Mouse (Mus musculus): ENCODE measurements around the gene Hpcal1. TPM values are rescaled to one million over a fixed set of nuclear protein-coding genes. Genes with fewer than 3 reads are reported as not detected.

The Hpcal1 gene
- polyA plus RNA-seq, 1 experiment, result 36.1 TPM

DNA sequence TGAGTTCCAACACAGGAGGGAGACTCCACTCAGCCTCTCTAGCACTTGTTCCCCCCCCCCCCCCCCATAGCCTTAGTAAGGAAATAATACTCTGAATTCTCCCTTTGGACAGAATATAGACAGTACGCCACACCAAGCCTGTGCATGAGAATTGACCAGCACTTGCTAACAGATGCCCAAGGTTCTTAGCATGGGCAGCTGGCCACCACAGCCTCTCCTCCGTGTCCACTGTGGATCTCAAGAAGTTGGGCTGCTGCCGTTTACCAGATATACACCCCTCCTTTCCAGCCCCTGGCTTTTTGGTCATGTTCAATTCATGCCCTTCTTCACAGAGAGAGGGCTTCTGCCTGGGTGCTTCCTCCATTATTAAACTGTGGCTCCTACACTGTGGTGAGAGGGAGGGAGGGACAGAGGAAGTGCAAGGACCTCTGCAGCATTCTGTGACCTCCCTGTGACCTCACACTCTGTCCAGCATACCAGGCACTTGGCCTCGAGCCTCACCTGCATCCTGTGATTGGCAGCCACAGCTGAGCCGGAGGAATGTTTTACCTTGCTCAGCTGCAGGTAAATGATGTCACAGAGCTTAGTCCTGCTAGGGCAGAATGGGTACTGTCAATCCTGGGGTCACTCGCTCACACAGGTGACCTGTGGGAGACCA lies 21.2 kb downstream of the Hpcal1 start:
- TF ChIP-seq POLR2A (IDR thresholded peaks at IDR 0.05; ENCODE audit: borderline replicate concordance, control insufficient read depth, low read depth, low read length) (no peak), CTCF (IDR thresholded peaks at IDR 0.05; ENCODE audit: control insufficient read depth, insufficient read depth, low read length) (no peak)
- peaks cover 25% of the 10 kb centered on the region for H3K4me1 ChIP-seq (ENCODE audit: control insufficient read depth, insufficient read depth, low read length)
- H3K27ac ChIP-seq (ENCODE audit: control insufficient read depth, insufficient read depth, low read depth, low read length, poor library complexity), result peak overlapping the region; percentile 46
- H3K4me3 ChIP-seq (replicated peaks; ENCODE audit: control insufficient read depth, low read depth, low read length), result no peak overlapping the region
- 47% methylated on average over 6 of the region's 6 CpGs for WGBS

DNA sequence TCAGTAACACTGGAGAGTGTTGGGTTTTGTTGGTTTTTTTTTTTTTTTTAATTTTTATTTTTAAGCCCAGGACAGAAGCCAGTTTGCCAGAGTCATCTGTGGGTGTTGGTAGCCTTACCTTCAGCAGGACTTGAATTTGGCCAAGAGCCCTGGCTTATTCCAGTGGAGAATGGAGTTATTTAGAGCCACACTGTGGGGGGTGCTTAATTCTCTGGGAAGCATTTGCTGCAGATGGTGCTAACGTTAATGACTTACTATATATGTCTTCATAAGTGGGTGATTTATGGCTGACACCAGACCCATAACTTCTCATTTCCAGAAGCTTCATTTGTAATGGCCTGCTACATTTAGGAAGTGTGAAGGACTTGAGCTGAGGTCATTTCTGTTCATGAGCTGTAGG lies 21.9 kb downstream of the Hpcal1 start:
- TF ChIP-seq CTCF (IDR thresholded peaks at IDR 0.05; ENCODE audit: control insufficient read depth, insufficient read depth, low read length), result no peak
- TF ChIP-seq POLR2A (IDR thresholded peaks at IDR 0.05; ENCODE audit: borderline replicate concordance, control insufficient read depth, low read depth, low read length), result no peak
- H3K27ac ChIP-seq (ENCODE audit: control insufficient read depth, insufficient read depth, low read depth, low read length, poor library complexity), result no peak overlapping the region
- H3K4me1 ChIP-seq (ENCODE audit: control insufficient read depth, insufficient read depth, low read length), result peaks cover 28% of the 10 kb centered on the region
- WGBS, result 13% methylated on average over 1 of the region's 1 CpGs
- no peak overlapping the region for H3K4me3 ChIP-seq (replicated peaks; ENCODE audit: control insufficient read depth, low read depth, low read length)

DNA sequence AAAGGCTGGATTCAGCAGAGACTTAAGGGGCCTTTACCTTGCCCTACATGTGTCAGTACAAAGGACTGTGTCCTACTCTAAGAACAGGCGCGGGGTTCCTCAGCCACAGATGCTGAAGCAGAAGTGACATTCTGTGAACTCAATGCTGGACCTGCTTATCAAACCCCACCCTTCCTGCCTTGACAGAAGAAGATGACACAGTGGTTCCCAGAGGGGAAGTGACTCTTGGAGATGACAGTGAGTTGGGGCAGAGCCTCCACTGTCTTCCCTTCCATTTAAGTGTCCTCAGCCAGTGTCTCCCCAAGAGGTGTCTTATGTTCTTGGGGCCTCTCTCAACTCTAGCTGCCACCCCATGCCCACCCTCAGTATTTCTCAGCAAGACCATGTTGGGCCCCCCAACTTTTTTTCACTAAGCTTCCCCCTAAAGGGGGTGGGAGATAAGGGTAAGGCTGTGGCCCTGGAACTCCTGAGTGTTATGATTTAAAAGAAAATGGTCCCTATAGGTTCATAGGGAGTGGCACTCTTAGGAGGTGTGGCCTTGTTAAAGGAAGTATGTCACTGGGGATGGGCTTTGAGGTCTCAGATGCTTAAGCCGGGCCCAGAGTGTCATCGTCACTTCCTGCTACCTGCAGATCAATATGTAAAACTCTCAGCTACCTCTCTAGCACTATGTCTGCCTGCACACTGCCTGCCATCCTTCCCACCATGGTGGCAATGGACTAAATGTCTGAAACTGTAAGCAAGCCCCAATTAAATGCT lies 25.2 kb downstream of the Hpcal1 start:
- peak overlapping the region; percentile 72 for H3K27ac ChIP-seq (ENCODE audit: control insufficient read depth, insufficient read depth, low read depth, low read length, poor library complexity)
- WGBS, result 36% methylated on average over 4 of the region's 4 CpGs
- H3K4me1 ChIP-seq (ENCODE audit: control insufficient read depth, insufficient read depth, low read length), result peaks cover 24% of the 10 kb centered on the region
- no peak overlapping the region for H3K4me3 ChIP-seq (replicated peaks; ENCODE audit: control insufficient read depth, low read depth, low read length)
- no peak for TF ChIP-seq CTCF (IDR thresholded peaks at IDR 0.05; ENCODE audit: control insufficient read depth, insufficient read depth, low read length)
- TF ChIP-seq POLR2A (IDR thresholded peaks at IDR 0.05; ENCODE audit: borderline replicate concordance, control insufficient read depth, low read depth, low read length), result no peak

DNA sequence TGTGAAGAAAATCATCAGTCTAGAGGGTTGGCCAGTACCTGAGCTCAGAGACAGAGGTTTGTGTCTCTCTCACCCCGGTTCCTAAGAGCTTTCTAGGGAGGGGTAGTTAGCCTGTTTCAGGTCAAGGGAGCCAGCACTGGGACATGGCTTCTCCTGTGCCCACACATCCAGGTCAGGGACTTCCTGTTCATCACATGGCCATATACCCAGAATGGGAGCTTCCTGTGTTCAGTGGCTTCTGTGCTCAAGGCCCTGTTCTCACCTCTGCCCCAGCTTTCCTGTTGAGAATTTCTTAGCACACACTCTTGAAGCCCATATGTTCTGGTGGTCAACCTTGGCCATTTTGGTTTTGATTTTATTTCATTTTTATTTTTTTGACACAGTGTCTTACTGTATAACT lies 26.6 kb downstream of the Hpcal1 start:
- TF ChIP-seq CTCF (IDR thresholded peaks at IDR 0.05; ENCODE audit: control insufficient read depth, insufficient read depth, low read length), result no peak
- no peak for TF ChIP-seq POLR2A (IDR thresholded peaks at IDR 0.05; ENCODE audit: borderline replicate concordance, control insufficient read depth, low read depth, low read length)
- Histone ChIP-seq H3K27ac (ENCODE audit: control insufficient read depth, insufficient read depth, low read depth, low read length, poor library complexity) (no peak overlapping the region), H3K4me1 (ENCODE audit: control insufficient read depth, insufficient read depth, low read length) (peaks cover 16% of the 10 kb centered on the region), H3K4me3 (replicated peaks; ENCODE audit: control insufficient read depth, low read depth, low read length) (no peak overlapping the region)
- WGBS, result 65% methylated on average over 1 of the region's 1 CpGs

DNA sequence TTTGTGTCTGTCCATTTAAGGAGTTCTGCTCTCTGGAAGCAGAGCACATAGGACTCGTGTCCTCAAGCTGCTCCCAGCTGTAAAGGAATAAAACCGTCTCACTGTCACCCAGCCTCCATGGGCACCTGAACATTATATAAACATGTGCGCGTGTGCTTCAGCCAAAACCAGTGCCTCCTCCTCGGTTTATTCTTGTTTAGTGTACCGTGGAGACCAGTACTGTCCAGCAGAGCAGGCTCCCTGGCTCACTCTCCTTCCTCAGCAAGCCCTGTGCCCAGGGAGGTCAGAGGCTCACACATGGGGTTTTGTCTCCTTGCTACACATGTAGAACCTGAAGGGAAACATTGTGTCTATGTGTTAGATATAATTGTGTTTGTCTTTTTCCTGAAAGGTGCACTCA lies 27.5 kb downstream of the Hpcal1 start:
- peaks cover 15% of the 10 kb centered on the region for H3K4me1 ChIP-seq (ENCODE audit: control insufficient read depth, insufficient read depth, low read length)
- no peak overlapping the region for H3K4me3 ChIP-seq (replicated peaks; ENCODE audit: control insufficient read depth, low read depth, low read length)
- H3K27ac ChIP-seq (ENCODE audit: control insufficient read depth, insufficient read depth, low read depth, low read length, poor library complexity), result no peak overlapping the region
- TF ChIP-seq CTCF (IDR thresholded peaks at IDR 0.05; ENCODE audit: control insufficient read depth, insufficient read depth, low read length), result no peak
- TF ChIP-seq POLR2A (IDR thresholded peaks at IDR 0.05; ENCODE audit: borderline replicate concordance, control insufficient read depth, low read depth, low read length), result no peak
- 83% methylated on average over 6 of the region's 6 CpGs for WGBS

DNA sequence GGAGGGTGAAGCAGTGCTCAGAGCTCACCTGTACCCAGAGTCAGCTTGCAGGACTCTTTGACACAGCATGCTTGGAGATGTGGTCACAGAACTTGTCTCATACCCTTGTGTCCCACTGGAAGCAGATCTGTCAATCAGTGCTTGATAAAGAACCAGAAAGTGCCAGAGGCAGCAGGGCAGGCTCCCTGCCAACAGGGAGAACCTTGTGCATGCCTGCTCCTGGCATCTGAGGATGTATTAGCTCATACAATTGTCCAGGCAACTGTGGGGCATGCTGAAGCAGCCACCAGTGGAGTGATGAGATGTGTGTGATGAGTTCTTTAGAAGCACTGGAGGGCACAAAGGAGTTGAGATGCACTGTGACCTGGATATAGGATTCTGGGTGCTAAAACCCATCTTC lies 30.4 kb downstream of the Hpcal1 start:
- TF ChIP-seq POLR2A (IDR thresholded peaks at IDR 0.05; ENCODE audit: borderline replicate concordance, control insufficient read depth, low read depth, low read length) (no peak), CTCF (IDR thresholded peaks at IDR 0.05; ENCODE audit: control insufficient read depth, insufficient read depth, low read length) (no peak)
- Histone ChIP-seq H3K4me1 (ENCODE audit: control insufficient read depth, insufficient read depth, low read length) (peaks cover 7% of the 10 kb centered on the region; the same call in 1 of the 2 replicates), H3K27ac (ENCODE audit: control insufficient read depth, insufficient read depth, low read depth, low read length, poor library complexity) (no peak overlapping the region), H3K4me3 (replicated peaks; ENCODE audit: control insufficient read depth, low read depth, low read length) (no peak overlapping the region)

DNA sequence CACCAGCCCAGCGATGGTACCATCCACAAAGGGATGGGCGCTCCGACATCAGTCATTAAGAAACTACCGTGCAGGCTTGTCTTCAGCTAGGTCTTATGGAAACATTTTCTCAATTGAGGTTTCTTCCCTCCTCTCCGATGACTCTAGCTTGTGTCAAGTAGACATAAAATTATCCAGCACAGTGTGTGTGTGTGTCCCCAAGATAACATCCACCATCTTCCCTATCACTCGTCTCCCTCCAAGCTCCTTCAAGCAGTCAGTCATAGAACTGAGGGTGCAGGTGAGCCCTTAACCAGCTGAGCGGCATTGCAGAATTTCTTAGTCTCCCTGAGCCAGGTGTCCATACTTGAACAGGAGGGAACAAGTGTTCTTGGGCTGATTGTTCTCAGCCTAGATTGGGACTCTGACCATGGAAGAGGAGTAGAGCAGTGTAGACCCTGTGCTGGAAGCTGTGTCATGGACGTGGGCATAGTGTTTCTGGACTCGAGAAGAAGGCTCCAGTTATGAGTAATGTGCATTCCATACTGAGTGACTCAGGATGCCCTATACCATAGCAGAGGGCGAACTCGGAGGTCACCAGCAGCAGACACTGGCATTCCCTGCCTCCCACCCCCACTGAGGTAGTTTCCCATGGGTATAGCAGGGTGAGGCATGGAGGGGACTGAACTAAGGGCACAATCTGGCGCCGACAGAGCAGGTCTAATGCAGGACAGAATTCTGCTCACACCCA lies 32.0 kb downstream of the Hpcal1 start:
- Histone ChIP-seq H3K4me3 (replicated peaks; ENCODE audit: control insufficient read depth, low read depth, low read length) (no peak overlapping the region), H3K27ac (ENCODE audit: control insufficient read depth, insufficient read depth, low read depth, low read length, poor library complexity) (no peak overlapping the region), H3K4me1 (ENCODE audit: control insufficient read depth, insufficient read depth, low read length) (peaks cover 3% of the 10 kb centered on the region)
- TF ChIP-seq CTCF (IDR thresholded peaks at IDR 0.05; ENCODE audit: control insufficient read depth, insufficient read depth, low read length), result no peak
- TF ChIP-seq POLR2A (IDR thresholded peaks at IDR 0.05; ENCODE audit: borderline replicate concordance, control insufficient read depth, low read depth, low read length), result no peak
- WGBS, result 81% methylated on average over 13 of the region's 13 CpGs

DNA sequence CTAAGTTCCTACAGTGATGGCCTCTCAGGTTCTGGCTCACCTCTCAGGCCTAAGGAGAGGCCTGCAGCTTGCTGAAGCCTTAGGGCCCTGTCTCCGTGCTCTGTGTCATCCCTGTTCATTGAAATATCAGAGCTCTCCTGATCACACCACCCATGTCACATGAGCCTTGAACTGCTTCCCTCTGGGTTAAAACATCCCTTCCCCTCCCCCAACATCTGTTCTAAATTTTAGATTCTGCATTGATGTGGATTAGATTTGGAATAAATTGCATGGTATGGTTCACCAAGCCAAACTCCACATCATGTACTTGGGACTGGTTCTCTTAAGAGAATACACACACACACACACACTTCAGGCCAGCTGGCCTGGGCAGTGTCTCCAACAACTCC lies 32.5 kb downstream of the Hpcal1 start:
- no peak for TF ChIP-seq POLR2A (IDR thresholded peaks at IDR 0.05; ENCODE audit: borderline replicate concordance, control insufficient read depth, low read depth, low read length)
- no peak for TF ChIP-seq CTCF (IDR thresholded peaks at IDR 0.05; ENCODE audit: control insufficient read depth, insufficient read depth, low read length)
- no peak overlapping the region for H3K27ac ChIP-seq (ENCODE audit: control insufficient read depth, insufficient read depth, low read depth, low read length, poor library complexity)
- H3K4me1 ChIP-seq (ENCODE audit: control insufficient read depth, insufficient read depth, low read length), result peaks cover 3% of the 10 kb centered on the region
- no peak overlapping the region for H3K4me3 ChIP-seq (replicated peaks; ENCODE audit: control insufficient read depth, low read depth, low read length)
- 77% methylated on average over 1 of the region's 1 CpGs for WGBS

Data from bone marrow, adult 2 months (tissue).